Mouse (Mus musculus) thymus, postnatal 14 days (tissue): ENCODE results near the gene Tlr13.

Source experiments
- DNase-seq: peaks from one replicate; pipeline ENCODE4 v3.0.0; 2021

Gene Tlr13

DNA sequence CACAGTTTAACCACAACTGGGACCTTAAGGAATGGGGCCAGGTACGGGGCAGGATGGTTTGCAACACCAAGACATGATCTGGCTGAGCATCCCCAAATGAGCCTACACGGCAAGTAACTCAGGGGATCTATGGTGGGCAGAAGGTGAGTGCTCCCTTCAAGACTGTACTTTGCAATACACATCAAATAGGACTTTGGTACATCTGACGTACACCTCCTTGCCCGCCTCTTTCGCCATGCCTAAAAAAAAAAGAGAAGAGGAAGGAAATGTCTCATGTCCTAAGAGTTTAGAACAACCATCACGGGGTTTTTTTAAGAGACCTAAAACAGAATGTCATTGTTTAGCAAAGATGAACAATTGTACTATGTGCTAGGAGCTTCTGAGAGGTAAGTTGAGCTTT lies at the start of gene Tlr13:
Tlr13 (plus strand) TSS at position 269 of the 400 bp plus-strand sequence.
- DNase-seq: no peak

DNA sequence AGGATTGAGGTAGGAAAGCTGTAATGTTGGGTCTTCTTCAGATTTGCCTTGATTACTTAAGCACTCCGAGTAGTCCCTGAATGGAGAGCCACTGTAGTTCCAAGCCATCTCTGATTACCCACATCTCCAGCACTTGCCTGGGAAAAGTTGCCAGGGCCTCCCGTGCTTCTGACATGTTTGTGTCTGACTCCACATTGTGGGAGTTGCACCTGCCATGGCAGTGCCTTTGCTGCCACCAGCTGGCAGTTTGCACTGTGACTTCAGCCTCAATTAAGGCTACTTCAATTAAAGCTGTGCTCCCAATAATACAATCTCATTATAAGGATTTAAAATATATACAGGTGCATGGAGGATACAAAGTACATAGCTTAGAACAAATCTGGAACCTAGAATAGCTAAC lies 37.5 kb upstream of the Tlr13 start:
- peak; percentile 16 for DNase-seq

DNA sequence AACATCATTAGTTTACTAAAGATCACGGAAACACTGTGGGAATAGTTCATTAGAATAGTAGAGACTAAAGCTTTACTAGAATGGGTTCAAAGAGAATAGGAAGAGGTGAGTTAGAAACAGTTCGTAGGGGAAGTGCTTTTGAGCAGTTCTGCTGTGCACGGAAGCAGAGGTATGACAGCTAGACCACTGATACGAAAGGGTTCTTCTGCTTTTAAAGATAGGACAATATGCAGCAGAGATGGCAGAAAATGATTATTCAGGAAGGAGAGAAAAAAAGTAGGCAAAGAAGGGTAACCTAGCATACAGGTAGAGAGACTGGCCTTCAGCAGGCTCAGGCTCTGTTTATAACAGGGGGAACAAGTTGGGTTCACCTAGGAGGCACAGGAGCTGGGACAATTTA lies 29.1 kb upstream of the Tlr13 start:
- no peak for DNase-seq

DNA sequence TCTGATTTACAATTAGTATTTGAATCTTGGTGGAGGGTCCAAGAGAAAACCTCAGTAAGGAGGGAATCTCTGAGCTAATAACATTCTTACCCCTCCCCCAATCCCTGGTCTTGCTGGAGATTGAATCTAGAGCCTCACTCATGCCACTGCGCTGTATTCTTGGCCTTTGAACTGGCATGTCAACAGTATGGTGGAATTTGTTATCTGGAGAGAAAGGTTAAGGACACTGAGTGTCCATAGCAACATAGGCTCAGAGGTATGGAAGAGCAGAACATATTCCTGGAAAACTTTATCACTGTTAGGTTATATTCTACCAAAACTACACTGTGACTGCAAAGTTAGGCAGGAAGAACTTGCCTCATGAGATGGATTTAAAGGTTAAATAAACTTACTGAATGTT lies 28.3 kb upstream of the Tlr13 start:
- no peak for DNase-seq

DNA sequence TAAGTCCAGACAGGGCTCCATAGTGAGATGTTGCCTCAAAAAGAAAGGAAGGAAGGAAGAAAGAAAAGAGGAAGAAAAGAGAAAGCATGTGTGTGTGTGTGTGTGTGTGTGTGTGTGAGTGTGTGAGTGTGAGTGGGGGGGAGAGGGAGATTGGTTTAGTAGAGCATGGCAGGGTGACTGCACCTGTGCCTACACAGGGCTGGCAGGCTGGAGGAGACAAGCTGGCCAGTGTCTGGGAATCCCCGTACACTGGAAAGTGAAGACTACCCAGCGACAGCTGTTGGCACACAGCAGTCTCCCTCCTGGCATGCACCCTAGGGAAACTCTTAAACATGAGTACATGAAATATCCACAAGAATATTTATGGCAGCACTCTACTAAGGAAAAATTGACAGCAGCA lies 20.2 kb upstream of the Tlr13 start:
- DNase-seq: no peak

DNA sequence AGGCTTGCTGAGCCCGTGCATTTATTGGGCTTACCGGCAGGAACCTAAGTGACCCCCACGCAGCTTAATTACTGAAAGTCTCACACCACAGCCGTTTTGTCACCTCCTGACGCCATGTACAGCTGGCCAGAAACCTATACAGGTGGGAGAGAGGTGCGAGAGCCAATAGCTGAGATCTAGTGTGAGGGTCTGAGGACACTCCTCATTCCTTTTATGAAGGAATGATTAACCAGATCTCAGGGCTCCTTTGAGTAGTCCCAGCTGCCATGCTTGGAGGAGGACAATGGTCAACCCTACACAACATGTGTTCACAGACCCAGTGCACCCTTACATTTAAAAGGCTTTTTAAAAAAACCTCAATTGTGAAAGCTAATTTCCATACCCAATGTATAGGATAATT lies 14.7 kb upstream of the Tlr13 start:
- DNase-seq: no peak

DNA sequence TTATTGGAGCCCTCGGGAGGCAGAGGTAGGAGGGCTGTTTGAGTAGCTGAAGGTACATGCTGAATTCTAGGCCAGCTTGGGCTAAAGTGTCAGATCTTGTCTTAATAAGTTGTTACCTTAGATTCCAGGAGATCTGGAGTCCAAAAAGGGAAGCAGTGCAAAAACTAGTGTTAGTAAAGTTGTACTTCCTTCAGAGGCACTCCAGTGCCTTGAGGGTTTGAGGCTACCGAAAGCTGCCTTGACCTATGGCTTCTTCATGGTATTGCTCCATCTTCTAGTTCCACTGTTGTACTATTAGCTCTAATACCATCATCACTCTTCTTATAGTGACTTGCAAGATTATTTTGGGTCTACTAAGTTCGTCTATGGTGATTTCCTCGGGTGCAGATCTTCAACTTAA lies 13.1 kb upstream of the Tlr13 start:
- DNase-seq: no peak

DNA sequence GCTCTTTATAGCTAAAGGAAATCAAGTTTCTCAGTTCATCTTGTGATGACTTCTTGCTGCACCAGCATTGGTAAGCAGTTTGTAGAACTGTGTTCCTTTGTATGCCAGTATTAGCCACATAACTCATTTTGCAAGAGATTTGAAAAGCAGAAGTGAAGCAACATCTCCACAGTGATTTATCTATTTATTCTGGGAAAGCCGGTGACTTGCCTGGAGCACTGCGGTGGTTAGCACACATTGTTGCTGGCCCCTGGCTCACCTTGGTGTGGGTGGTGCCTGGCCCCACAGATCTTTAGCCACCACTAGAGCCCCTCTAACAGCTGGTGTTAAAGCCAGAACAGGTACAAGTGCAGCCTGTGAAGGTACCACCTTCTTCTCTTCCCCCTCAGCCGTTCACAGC lies 8.1 kb upstream of the Tlr13 start:
- DNase-seq: no peak

DNA sequence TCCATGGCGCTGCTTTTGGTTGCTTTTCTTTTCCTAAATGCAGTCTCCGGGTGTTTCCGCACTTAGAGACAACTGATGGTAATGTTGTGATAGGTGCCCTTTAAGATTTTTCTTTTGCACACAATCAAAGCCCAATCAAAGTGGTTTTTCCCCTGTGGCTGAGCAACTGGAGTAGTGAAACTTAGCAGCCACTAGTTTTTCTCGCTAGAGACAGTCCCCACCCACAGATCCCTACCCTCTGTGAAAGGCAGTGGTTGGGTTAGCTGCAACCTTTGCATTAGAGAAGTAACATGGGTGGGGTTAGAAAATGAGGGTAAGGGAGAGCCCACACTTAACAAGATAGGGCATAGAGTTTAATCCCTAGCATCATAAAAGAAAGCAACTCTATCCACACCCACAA lies 7.5 kb upstream of the Tlr13 start:
- peak; percentile 3 for DNase-seq

DNA sequence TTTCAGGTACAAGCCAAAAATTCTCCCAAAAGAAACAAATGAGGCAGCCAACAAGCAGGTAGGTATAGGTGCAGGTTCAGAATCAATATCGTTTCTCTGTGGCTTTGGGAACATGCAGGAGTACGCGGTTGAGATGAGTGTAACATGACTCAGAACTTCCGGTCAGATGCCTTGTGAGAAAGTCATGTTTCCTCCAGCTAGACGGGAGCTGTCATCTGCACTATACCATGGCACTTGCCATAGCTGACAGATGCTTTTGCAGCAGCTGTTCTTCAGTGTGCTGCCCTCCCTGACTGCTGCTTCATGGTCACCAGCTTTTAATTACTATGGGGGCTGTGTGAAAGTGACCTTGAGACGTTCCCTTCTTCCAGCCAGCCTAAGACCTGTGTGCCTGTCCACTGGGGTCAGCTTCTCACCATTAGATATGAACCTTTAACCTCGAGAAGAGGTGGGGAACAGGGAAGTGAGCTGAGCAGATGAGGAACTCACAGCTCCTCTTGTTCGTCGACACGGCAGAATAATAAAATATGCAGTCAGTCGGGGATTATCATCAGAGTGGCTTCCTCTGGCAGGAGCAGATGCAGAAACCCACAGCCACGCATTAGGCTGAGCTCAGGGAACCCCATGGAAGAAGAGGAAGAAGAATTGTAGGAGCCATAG lies 7.0 kb upstream of the Tlr13 start:
- peak; percentile 8 for DNase-seq

DNA sequence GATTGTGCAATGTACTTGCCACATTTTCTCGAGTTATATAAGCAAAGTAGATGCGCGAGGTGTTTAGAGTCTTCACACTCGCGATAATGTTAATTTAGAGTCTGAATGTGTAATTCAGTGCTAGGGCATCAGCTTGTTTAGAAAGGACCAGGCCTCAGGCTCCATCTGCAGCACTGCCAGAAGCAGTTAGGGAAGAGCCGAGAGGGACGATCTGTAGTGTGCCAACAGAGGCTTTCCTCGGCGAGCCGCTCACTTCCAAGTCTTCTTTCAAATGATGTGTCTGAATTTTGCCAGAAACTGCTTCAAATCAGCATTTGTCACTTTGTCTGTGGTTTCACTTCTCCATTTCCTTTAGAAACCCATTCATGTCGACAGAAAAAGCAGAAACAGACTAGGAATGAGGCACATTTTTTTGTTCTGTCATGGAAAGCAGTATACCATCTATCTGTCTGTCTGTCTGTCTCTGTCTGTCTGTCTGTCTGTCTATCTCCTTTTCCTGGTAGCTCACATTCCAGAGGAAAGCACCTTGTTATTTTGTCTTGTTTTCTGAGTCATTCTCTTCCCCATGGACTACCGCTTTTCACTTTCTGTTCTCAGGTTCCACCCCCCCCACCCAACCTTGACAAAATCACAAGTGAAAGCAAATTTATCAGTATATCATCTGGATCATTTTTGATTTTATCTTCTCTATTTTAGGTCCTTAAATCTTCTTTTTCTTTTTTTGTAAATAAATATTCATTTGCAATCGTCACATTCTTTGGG lies 3.5 kb upstream of the Tlr13 start:
- DNase-seq: no peak

DNA sequence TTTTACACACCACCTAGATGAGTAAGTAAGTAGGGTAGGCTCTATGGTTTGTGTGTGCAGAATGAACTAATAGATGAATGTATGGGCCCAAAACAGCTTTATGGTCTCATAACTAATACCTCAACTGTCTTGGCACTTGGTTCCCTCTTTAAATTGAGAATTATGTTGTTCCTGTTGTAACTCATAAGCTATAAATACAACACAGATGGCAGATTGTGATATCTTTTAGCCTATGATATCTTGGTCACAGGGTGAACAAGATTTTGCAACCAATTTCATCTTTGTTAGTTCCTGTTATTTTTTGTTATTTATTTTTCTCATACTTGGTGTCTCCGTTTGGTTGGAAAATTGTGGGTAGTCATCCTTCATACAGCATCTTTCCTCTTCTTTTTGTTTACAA lies 5.2 kb downstream of the Tlr13 start:
- DNase-seq: no peak

DNA sequence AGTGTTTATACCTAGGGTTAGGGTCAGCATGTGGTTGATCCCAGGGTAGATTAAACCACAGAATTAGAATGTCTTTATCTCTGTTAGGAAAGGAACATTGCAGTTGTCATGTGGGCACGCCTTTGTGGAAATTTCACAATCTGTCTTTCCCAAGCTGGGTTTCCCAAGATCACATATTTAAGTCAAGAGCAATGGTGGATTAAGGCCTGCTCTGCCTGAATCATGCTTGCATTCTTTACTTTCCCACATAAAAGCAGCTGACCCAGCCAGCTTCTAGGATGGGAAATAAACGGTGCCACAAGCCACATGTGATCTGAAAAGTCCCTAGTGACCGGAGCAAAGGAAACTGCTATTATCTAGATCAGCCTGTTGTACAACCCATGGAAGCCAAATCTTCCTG lies 6.5 kb downstream of the Tlr13 start:
- no peak for DNase-seq

DNA sequence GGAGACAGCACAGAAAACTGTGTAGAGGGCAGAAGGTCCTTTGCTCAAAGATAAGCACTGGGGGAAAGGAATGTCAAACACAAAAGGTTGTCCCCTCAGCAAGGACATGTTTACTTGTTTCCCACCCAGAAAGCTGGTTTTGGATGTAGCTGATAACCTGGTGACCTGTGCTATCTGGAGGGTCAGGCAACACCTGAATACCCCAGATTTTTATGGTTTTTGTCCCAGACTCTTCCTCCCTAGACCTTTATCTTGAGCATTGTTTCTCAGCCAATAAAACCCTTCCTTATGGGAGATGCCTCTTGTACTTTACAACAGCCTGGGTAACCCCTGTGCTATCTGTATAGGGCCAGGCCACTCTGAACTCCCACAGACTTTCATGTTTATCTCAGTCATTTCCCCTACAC lies 11.2 kb downstream of the Tlr13 start:
- DNase-seq: no peak

DNA sequence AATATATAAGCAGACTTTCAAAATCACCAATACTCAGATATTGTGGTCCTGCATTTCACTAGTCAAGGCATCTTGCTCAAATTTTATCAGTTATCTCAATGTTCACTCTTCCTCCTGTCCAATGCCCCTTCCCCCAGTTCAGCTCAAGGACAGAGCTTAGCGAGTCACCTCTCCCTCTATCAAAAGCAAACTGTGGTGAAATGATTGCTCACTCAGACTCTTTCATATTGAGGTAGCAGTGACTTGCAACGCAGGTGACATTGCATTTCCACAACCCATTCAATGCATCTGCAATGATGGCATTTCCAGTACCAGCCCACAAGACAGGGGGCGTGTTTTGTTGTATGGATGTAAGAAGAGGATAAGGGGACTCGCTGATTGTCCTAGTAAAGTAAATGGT lies 12.9 kb downstream of the Tlr13 start:
- no peak for DNase-seq

DNA sequence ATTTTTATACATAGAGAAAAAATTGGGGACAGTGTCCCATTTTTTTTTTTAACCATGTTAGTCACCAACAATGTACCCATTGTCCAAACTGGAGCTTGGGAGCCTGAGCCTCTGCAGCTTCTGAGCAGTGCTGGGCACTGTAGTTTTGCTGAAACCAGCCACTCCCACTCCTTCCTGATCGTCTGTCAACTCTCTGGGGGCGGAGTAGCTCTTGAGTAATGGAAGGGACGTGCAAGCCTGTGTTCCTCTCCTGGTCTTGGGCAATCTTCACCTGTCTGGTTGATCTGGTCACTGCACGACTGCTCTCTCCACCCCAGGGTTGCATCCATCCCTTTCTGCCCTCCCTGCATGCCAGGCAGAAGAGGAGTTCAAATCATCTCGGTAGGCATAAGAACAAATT lies 21.0 kb downstream of the Tlr13 start:
- no peak for DNase-seq

DNA sequence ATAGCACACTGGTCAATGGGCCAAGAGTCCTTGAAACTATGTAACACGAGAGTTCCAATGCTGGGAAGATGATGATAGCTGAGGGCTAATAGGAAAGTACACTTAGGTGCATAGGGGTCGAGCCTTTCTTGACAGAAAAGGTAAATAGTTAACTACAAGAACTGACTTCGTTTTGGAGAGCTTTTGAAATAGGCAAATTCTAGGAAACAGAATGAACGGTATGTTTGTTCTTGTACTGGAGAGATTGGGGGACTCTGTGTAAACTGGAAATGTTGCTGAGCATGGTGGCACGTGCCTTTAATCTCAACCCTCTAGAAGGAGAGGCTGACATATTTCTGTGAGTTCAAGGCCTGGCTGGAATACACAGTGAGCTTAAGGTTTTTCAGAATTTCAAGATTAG lies 21.6 kb downstream of the Tlr13 start:
- DNase-seq: no peak

DNA sequence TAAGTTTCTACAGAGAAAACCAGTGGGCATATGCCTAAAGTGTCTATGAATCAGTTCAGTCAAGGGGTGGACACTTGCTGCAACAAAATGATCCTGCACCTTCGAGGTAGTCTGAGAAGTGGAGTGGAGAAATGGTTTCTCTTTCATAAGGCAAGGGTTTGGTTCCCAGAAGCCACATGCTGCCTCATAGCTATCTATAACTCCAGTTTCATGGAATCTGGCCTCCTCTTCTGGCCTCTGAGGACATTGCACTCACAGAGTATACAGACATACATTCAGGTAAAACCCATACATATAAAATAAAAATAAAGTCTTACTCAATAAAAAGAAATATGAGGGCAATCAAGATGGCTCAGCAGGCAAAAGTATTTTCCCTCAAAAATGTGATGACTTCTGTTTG lies 22.1 kb downstream of the Tlr13 start:
- DNase-seq: no peak

DNA sequence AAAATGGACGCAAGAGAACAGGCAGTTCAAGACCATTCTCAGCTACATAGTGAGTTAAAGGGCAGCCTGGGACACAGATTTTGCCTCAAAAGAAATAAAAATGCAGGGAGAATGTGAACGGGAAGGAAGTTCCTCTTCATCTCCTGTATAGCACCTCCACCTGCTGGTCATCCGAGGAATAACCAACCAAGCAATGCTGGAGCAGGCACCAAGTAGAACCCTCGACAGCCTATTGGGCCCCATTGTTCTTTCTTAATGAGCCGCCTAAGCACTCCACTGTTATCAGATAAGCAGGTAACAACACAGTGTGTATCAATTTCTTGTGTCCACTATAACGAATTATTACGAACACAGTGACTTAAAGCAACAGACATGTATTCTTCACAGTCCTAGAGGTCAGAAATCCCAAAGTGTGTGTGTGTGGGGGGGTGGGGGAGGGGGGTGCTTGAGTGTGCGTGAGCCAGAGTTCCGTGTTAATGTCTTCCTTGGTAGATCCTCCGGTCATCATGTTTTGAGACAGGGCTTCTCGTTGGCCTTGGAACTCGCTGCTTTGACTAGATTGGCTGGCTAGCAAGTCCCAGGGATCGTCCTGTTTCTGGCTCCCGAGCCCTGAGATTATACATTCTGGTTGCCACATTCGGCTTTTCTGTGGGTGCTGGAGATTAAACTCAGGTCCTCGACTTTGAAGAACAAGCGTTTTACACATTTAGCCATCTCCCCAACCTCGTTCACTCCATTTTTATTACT lies 28.3 kb downstream of the Tlr13 start:
- peak; percentile 83 for DNase-seq

DNA sequence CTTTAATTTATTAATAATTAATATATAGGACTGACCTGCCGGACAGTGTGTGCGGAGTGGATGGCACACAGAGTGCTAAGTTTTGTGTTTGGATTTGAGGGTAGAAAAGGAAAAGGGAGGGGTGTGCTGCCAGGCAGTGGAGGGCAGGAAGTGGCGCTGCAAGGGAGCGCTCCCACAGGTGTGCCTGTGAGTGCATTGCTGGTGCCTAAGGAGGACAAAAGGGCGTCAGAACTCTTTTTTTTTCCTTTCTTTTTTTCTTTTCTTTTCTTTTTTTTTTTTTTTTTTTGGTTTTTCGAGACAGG lies 28.8 kb downstream of the Tlr13 start:
- peak; percentile 59 for DNase-seq

DNA sequence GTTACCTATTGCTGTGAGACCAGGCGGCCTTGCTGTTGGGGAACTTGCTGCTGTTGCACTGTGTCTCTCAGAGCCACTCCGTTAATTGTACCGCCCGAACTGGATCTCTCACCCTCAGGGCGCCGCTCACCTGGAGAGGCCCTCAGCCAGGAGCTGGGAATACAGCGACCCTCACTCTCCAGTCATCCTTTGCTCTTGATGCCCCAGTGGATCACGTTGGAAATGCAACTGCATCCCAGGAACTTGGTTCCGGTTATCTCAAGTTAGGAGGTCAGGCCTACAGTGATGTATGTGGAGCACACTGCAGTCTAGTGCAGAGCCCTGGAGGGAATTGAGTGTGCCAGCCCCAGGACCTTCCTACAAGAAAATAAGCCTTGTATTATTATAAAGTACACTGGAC lies 33.3 kb downstream of the Tlr13 start:
- no peak for DNase-seq

DNA sequence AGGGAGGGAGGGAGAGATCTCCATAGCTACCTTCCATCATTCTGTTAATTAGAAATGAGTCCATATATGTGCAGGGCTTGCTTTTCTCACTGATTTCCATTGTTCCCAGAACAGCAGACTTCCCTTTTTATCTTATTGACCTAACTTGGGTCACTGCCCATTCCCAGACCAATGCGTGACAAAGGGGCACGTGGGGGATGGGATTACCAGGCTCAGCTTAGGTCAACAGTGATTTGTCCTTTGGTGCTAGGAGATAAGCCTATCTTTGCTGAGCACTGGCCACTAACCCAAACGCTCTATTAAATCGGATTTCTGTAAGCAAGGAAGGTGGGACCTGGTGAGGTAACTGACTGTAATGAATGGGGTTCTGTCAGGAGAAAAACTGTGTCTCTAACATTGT lies 41.3 kb downstream of the Tlr13 start:
- no peak for DNase-seq

DNA sequence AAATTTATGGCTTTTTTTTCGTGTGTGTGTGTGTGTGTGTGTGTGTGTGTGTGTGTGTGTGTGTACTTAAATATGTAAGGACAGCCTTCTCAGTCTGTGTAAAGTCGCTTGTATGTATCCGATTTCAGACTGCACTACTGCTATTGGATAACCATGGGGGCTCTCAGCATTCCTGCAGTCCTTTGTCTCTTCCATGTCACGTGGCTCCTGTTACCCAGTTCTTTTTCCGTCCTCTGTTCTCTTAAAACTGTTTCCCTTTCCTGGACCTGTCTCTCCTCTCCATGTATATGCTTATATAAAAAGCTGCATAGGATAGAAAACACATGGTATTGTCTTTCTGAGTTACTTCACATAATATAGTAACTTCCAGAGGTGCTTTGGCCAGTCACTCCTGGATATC lies 42.7 kb downstream of the Tlr13 start:
- no peak for DNase-seq
